Mouse (Mus musculus) cerebellum, adult 2 months (tissue): ENCODE data around the gene Spns1.

Source experiments
- CTCF ChIP-seq: fragments of 200-500 bp; IDR thresholded peaks from 2 replicates; pipeline ENCODE4 v1.5.1; 2011; ENCODE audit warnings: low read depth, mild to moderate bottlenecking, control low read depth, low read length, moderate library complexity, borderline replicate concordance; ENCODE audit not compliant: insufficient read depth
- POLR2A ChIP-seq: fragments of 200-500 bp; IDR thresholded peaks from 2 replicates; pipeline ENCODE4 v1.6.1; 2011; ENCODE audit warnings: low read length, control low read depth, borderline replicate concordance; ENCODE audit not compliant: insufficient read depth

DNA sequence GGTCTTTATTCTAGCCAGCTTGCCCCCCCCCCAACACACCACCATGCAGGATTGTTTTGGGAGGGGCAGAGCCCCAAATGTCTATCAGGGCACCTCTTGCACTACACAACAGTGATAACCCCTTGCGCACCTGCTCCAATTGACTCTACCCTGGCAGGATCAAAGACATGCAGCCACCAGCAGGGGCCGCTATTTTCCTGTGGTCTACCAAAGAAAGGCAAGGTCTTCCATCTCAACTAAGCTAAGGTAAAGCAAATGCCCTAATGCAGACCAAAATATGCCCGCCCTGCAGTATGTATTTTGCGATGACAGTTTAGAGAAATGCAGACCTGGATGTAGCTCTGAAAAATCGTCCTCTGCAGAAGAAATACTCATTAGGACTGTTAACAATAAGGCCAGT lies 22.3 kb upstream of the Spns1 start:
- TF ChIP-seq POLR2A (no peak), CTCF (peak; percentile 82)
